Mouse (Mus musculus): ENCODE measurements around the gene Ms4a13. TPM values are rescaled to one million over a fixed set of nuclear protein-coding genes. Genes with fewer than 3 reads are reported as not detected.

Gene Ms4a13
- total RNA-seq, 1 experiment = not detected

DNA sequence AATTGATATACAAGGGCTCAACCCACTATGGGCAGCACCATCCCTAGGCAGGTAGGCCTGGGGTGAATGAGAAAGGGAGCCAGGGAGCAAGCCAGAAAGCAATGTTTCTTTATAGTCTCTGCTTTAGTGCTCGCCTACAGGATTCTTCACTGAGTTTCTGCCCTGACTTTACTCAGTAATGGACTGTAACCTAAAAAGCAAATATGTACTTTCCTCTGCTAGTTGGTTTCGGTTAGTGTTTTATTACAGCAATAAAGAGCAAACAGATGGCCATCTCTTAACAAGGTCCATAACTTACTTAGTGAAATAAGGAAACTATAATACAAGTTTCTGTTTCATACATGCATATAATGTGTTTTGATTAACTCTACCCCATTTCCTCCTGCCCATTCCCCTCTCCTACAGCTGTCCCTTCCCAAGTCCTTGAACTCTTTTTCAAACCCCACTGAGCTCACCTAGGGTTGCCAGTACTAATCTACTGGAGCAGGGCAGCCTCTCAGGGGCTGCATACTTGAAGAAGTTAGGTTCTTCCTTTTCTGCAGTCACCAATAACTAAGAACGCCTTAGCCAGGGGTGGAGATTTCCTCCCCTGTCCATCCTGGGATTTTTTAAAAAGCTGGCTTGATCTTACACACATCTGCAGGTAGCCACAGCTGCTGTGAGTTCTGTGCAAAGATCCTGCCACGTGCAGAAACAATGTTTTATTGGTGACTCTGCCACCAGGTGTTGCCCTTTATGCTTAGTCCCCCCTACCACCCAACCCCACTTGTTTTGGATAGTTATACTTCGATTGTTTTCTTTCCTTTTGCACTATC is 38.6 kb upstream of the Ms4a13 start:
- no peaks in the 10 kb centered on the region for H3K9me3 ChIP-seq (ENCODE audit: control insufficient read depth, insufficient read depth, low read depth, low read length)
- H3K4me1 ChIP-seq (ENCODE audit: control insufficient read depth in 2 of 2, insufficient read depth in 2 of 2, low read length in 2 of 2, poor library complexity in 1 of 2) = no peaks in the 10 kb centered on the region
- H3K27ac ChIP-seq (ENCODE audit: insufficient read depth, low read depth, low read length, poor library complexity, severe bottlenecking) = no peak overlapping the region
- no peak overlapping the region for H3K9ac ChIP-seq (ENCODE audit: insufficient read depth, low read depth, low read length, poor library complexity, severe bottlenecking)
- DNase-seq (ENCODE audit: low read depth, low spot score) = no peak
- H3K36me3 ChIP-seq (ENCODE audit: control insufficient read depth, insufficient read depth, low read length, poor library complexity, severe bottlenecking) = no peaks in the 10 kb centered on the region
- no peak overlapping the region for H3K4me3 ChIP-seq (ENCODE audit: insufficient read depth in 1 of 2, low read depth in 1 of 2, low read length in 2 of 2, poor library complexity in 1 of 2, severe bottlenecking in 1 of 2)
- TF ChIP-seq MAFK (IDR thresholded peaks at IDR 0.05; ENCODE audit: insufficient read depth, low read depth, low read length) (no peak), ZC3H11A (IDR thresholded peaks at IDR 0.05; ENCODE audit: borderline replicate concordance, low read depth, low read length) (no peak), CHD2 (IDR thresholded peaks at IDR 0.05; ENCODE audit: low read depth, low read length) (no peak), HCFC1 (IDR thresholded peaks at IDR 0.05; ENCODE audit: borderline replicate concordance, insufficient read depth, low read length) (no peak), ZNF384 (IDR thresholded peaks at IDR 0.05; ENCODE audit: low read depth, low read length) (no peak)
- in situ Hi-C loops (cut with MboI; ENCODE audit: low sequenced_read_pairs in 2 of 2, unreplicated experiment in 2 of 2) = no loop called here

DNA sequence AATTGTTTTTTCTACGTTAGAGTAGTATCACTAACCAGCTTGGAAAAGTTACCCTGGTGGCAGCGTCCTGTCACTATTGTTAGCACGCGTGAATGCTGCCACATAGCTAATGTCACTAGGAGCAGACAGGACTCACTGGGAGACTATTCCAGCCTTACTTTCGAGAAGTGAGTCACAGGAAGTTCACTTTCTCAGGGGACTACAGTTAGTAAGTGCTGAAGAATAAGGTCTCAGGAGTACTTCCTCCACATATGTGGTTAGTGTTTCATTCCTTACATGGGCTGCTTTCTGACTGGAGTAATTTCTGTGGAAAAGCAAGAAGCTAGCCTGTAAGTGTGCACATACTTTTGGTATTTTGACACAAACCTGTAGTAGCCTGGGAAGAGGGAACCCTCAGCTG is 37.7 kb upstream of the Ms4a13 start:
- H3K4me3 ChIP-seq (ENCODE audit: insufficient read depth in 1 of 2, low read depth in 1 of 2, low read length in 2 of 2, poor library complexity in 1 of 2, severe bottlenecking in 1 of 2) = no peak overlapping the region
- in situ Hi-C loops (cut with MboI; ENCODE audit: low sequenced_read_pairs in 2 of 2, unreplicated experiment in 2 of 2) = no loop called here

DNA sequence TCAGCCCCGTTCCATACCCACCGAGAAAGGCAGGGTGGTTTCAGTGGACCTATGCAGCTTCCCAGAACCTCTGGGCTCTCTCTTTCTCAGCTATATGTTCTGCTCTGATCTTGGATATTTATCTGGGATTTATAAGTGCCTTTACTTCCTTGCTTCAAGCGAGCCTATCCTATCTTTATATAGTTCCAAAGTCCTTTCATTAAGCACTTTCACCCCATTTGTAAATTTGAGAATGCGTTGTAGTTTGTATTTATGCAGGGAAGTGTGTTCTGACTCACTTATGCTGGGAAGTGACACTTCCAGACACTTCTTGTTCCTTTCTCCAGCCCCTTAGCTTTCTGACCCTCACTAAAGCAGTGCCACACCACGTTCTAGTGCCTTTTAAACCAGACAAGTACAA is 35.8 kb upstream of the Ms4a13 start, which contains the start of gene Ms4a12:
Gene Ms4a12, minus strand, starts transcription at position 101 of the 400 bp plus-strand sequence.
- in situ Hi-C loops (cut with MboI; ENCODE audit: low sequenced_read_pairs in 2 of 2, unreplicated experiment in 2 of 2) = no loop called here
- Histone ChIP-seq H3K4me1 (ENCODE audit: control insufficient read depth in 2 of 2, insufficient read depth in 2 of 2, low read length in 2 of 2, poor library complexity in 1 of 2) (no peaks in the 10 kb centered on the region), H3K36me3 (ENCODE audit: control insufficient read depth, insufficient read depth, low read length, poor library complexity, severe bottlenecking) (no peaks in the 10 kb centered on the region), H3K9ac (ENCODE audit: insufficient read depth, low read depth, low read length, poor library complexity, severe bottlenecking) (no peak within 1 kb of the TSS), H3K9me3 (ENCODE audit: control insufficient read depth, insufficient read depth, low read depth, low read length) (no peaks in the 10 kb centered on the region), H3K4me3 (ENCODE audit: insufficient read depth in 1 of 2, low read depth in 1 of 2, low read length in 2 of 2, poor library complexity in 1 of 2, severe bottlenecking in 1 of 2) (no peak within 1 kb of the TSS), H3K27ac (ENCODE audit: insufficient read depth, low read depth, low read length, poor library complexity, severe bottlenecking) (no peak within 1 kb of the TSS)
- TF ChIP-seq MAFK (IDR thresholded peaks at IDR 0.05; ENCODE audit: insufficient read depth, low read depth, low read length) (no peak), CHD2 (IDR thresholded peaks at IDR 0.05; ENCODE audit: low read depth, low read length) (no peak), HCFC1 (IDR thresholded peaks at IDR 0.05; ENCODE audit: borderline replicate concordance, insufficient read depth, low read length) (no peak), ZC3H11A (IDR thresholded peaks at IDR 0.05; ENCODE audit: borderline replicate concordance, low read depth, low read length) (no peak), ZNF384 (IDR thresholded peaks at IDR 0.05; ENCODE audit: low read depth, low read length) (no peak)
- no peak for DNase-seq (ENCODE audit: low read depth, low spot score)

More for the DNA sequence above, 37.7 kb upstream of the Ms4a13 start:
- Histone ChIP-seq H3K9ac (ENCODE audit: insufficient read depth, low read depth, low read length, poor library complexity, severe bottlenecking) (no peak overlapping the region), H3K9me3 (ENCODE audit: control insufficient read depth, insufficient read depth, low read depth, low read length) (no peaks in the 10 kb centered on the region), H3K27ac (ENCODE audit: insufficient read depth, low read depth, low read length, poor library complexity, severe bottlenecking) (no peak overlapping the region), H3K36me3 (ENCODE audit: control insufficient read depth, insufficient read depth, low read length, poor library complexity, severe bottlenecking) (no peaks in the 10 kb centered on the region), H3K4me1 (ENCODE audit: control insufficient read depth in 2 of 2, insufficient read depth in 2 of 2, low read length in 2 of 2, poor library complexity in 1 of 2) (no peaks in the 10 kb centered on the region)
- DNase-seq (ENCODE audit: low read depth, low spot score) = no peak
- TF ChIP-seq ZNF384 (IDR thresholded peaks at IDR 0.05; ENCODE audit: low read depth, low read length) (no peak), CHD2 (IDR thresholded peaks at IDR 0.05; ENCODE audit: low read depth, low read length) (no peak), ZC3H11A (IDR thresholded peaks at IDR 0.05; ENCODE audit: borderline replicate concordance, low read depth, low read length) (no peak), MAFK (IDR thresholded peaks at IDR 0.05; ENCODE audit: insufficient read depth, low read depth, low read length) (no peak), HCFC1 (IDR thresholded peaks at IDR 0.05; ENCODE audit: borderline replicate concordance, insufficient read depth, low read length) (no peak)

DNA sequence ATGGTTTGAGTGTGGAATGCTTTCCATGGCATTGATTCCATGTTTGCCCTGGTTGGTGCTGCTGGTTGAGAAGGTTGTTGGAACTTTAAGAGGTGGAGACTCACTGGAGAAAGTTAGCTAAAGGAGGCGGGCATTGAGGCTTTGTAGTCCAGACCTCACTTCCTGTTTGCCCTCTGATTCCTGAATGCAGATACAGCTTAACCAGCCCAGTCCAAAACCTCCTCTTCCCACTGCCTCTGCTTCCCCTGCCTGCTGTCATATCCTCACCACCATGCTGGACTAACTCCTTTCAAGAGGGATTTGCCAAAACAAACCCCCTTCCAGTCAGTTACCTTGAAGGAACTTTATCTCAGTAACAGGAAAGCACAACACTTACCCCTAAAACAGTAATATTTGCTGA is 4.0 kb downstream of the Ms4a13 start:
- Histone ChIP-seq H3K4me3 (ENCODE audit: insufficient read depth in 1 of 2, low read depth in 1 of 2, low read length in 2 of 2, poor library complexity in 1 of 2, severe bottlenecking in 1 of 2) (no peak overlapping the region), H3K9ac (ENCODE audit: insufficient read depth, low read depth, low read length, poor library complexity, severe bottlenecking) (no peak overlapping the region), H3K36me3 (ENCODE audit: control insufficient read depth, insufficient read depth, low read length, poor library complexity, severe bottlenecking) (no peaks in the 10 kb centered on the region), H3K27ac (ENCODE audit: insufficient read depth, low read depth, low read length, poor library complexity, severe bottlenecking) (no peak overlapping the region), H3K9me3 (ENCODE audit: control insufficient read depth, insufficient read depth, low read depth, low read length) (no peaks in the 10 kb centered on the region), H3K4me1 (ENCODE audit: control insufficient read depth in 2 of 2, insufficient read depth in 2 of 2, low read length in 2 of 2, poor library complexity in 1 of 2) (peaks cover 0 to 2% of the 10 kb centered on the region in 2 experiments; a peak in 1 of 4 replicates)
- TF ChIP-seq HCFC1 (IDR thresholded peaks at IDR 0.05; ENCODE audit: borderline replicate concordance, insufficient read depth, low read length) = no peak
- no peak for TF ChIP-seq ZNF384 (IDR thresholded peaks at IDR 0.05; ENCODE audit: low read depth, low read length)
- TF ChIP-seq ZC3H11A (IDR thresholded peaks at IDR 0.05; ENCODE audit: borderline replicate concordance, low read depth, low read length) = no peak
- no peak for TF ChIP-seq CHD2 (IDR thresholded peaks at IDR 0.05; ENCODE audit: low read depth, low read length)
- TF ChIP-seq MAFK (IDR thresholded peaks at IDR 0.05; ENCODE audit: insufficient read depth, low read depth, low read length) = no peak
- DNase-seq (ENCODE audit: low read depth, low spot score) = no peak
- in situ Hi-C loops (cut with MboI; ENCODE audit: low sequenced_read_pairs in 2 of 2, unreplicated experiment in 2 of 2) = no loop called here

Data from ES-E14 (cell line).